Mouse (Mus musculus) ES-Bruce4 (cell line): ENCODE measurements around the gene Akr1c18. TPM values are rescaled to one million over a fixed set of nuclear protein-coding genes. Genes with fewer than 3 reads are reported as not detected.

Experiments used
- H3K27ac ChIP-seq: 2 replicates; pipeline ENCODE4 v1.5.1; 2012; ENCODE audit warnings: low read length, inconsistent platforms; ENCODE audit not compliant: insufficient read depth
- H3K27me3 ChIP-seq: 2 replicates; pipeline ENCODE4 v1.6.1; 2012; ENCODE audit warnings: mild to moderate bottlenecking, low read length, inconsistent platforms; ENCODE audit not compliant: control insufficient read depth, poor library complexity, insufficient read depth, severe bottlenecking
- H3K36me3 ChIP-seq: 2 replicates; pipeline ENCODE4 v1.6.1; 2012; ENCODE audit warnings: inconsistent platforms, mild to moderate bottlenecking, low read length, moderate library complexity; ENCODE audit not compliant: control insufficient read depth, poor library complexity, insufficient read depth, severe bottlenecking
- H3K4me1 ChIP-seq: one replicate; pipeline ENCODE4 v1.8.1; 2011; ENCODE audit warnings: low read length; ENCODE audit not compliant: control insufficient read depth, insufficient read depth
- H3K4me3 ChIP-seq: 2 replicates; pipeline ENCODE4 v1.5.1; 2011; ENCODE audit warnings: low read depth, mild to moderate bottlenecking, low read length
- H3K9ac ChIP-seq: 2 replicates; pipeline ENCODE4 v1.6.1; 2012; ENCODE audit warnings: low read depth, mild to moderate bottlenecking, inconsistent platforms; ENCODE audit not compliant: poor library complexity, severe bottlenecking
- H3K9me3 ChIP-seq: replicated peaks from 2 replicates; pipeline ENCODE4 v1.6.1; 2012; ENCODE audit warnings: mild to moderate bottlenecking, low read length, inconsistent platforms; ENCODE audit not compliant: control insufficient read depth, poor library complexity, insufficient read depth, severe bottlenecking
- CTCF ChIP-seq: IDR thresholded peaks from one replicate; pipeline ENCODE4 v1.8.1; 2011; ENCODE audit warnings: low read depth, low read length
- EP300 ChIP-seq: IDR thresholded peaks from 2 replicates; pipeline ENCODE4 v1.6.1; 2011; ENCODE audit warnings: low read depth, low read length; ENCODE audit not compliant: insufficient read depth
- POLR2A ChIP-seq: IDR thresholded peaks from one replicate; pipeline ENCODE4 v1.8.1; 2011; ENCODE audit warnings: low read length; ENCODE audit not compliant: insufficient read depth
- polyA plus RNA-seq: library from polyadenylated mRNA; stranded (reverse); fragments of >200 nt; gene quantifications from 2 replicates; pipeline ENCODE4 v1.2.4, GENCODE M21; 2011; ENCODE audit warnings: low read depth; ENCODE audit not compliant: missing spikeins, insufficient read depth, insufficient read length

Gene Akr1c18
- polyA plus RNA-seq, 1 experiment = not detected

DNA sequence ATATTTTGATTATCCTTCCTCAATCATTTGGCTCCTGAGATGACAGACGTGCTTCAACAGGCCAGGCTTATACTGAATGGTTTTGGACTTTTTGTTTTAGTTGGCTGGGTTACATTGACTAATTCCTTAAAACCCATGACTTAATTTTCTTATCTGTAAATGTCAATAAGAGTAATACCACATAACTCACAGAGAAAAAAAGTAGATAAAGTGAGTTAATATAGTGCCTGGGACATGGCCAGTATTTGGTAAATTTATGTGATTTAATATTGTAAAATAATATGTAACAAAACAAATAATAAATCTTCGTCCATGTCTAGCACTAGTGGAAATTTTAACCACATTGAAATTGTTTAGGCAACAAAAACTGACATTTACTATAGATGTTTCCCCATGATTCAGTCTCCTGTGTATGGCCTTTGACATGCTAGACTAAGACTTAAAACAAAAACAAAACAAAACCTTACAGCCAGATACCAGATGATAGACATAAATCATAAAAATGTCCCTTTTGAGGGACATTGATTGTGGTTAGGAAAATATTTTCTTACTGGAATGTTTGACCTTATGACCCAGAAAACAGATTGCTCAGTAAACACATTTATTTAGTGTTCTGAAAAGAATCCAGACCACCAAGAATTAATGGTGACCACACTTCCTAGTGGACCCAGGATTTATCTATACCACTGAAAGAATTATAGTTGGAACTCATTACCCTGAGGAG lies 31.1 kb downstream of the Akr1c18 start:
- Histone ChIP-seq H3K27me3 (no peaks in the 10 kb centered on the region), H3K36me3 (no peaks in the 10 kb centered on the region), H3K9me3 (peaks cover 3% of the 10 kb centered on the region), H3K27ac (no peak overlapping the region), H3K4me3 (no peak overlapping the region), H3K9ac (no peak overlapping the region), H3K4me1 (no peaks in the 10 kb centered on the region)
- TF ChIP-seq EP300 (no peak), POLR2A (no peak)

- Histone ChIP-seq H3K27ac (no peak overlapping the region), H3K4me1 (no peaks in the 10 kb centered on the region), H3K9me3 (no peaks in the 10 kb centered on the region), H3K36me3 (no peaks in the 10 kb centered on the region), H3K9ac (no peak overlapping the region), H3K27me3 (no peaks in the 10 kb centered on the region; the same call in 1 of the 2 replicates), H3K4me3 (no peak overlapping the region)
- TF ChIP-seq EP300 = no peak
- no peak for TF ChIP-seq POLR2A
- TF ChIP-seq CTCF = peak; percentile 69
Measured at GRCm38 (mm10) chr13:4110281-4111188, 39.9 kb downstream of the Akr1c18 start.

DNA sequence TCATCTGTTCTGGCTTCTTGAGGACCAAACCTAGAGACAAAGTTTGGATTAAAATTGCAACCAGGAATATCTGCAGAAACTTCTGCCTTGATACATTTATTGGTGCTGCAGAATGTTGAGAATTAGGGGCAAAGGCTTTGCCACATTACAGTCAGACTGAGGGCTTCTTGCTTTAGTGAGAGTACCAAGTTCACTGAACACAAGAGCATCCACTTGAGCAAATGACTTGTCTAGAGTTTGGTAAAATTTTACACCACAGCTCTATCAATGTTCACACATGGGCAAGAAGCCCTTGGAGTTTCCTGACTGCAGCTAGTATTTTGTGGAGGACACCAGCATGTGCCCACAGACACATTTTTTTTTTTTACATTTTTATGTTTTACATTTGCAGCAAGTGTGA lies 47.7 kb downstream of the Akr1c18 start:
- Histone ChIP-seq H3K9me3 (no peaks in the 10 kb centered on the region), H3K27ac (no peak overlapping the region), H3K36me3 (no peaks in the 10 kb centered on the region), H3K4me1 (no peaks in the 10 kb centered on the region), H3K4me3 (no peak overlapping the region), H3K27me3 (no peaks in the 10 kb centered on the region; the same call in 1 of the 2 replicates), H3K9ac (no peak overlapping the region)
- no peak for TF ChIP-seq CTCF
- TF ChIP-seq POLR2A = no peak
- TF ChIP-seq EP300 = no peak

GRCm38 (mm10) chr13:4101691-4102090 lies 48.8 kb downstream of the Akr1c18 start:
- TF ChIP-seq POLR2A (no peak), CTCF (no peak), EP300 (no peak)
- H3K9me3 ChIP-seq = no peaks in the 10 kb centered on the region
- H3K9ac ChIP-seq = no peak overlapping the region
- H3K4me1 ChIP-seq = no peaks in the 10 kb centered on the region
- H3K4me3 ChIP-seq = no peak overlapping the region
- no peaks in the 10 kb centered on the region; the same call in 1 of the 2 replicates for H3K27me3 ChIP-seq
- H3K36me3 ChIP-seq = no peaks in the 10 kb centered on the region
- H3K27ac ChIP-seq = no peak overlapping the region

Other genes starting within 250 kb of the Akr1c18 start
- gene Net1, start 232.4 kb downstream of the Akr1c18 start, polyA plus RNA-seq = 64.7 and 71.6 TPM in 2 replicates
- not detected in 2 replicates for gene Tubal3, start 232.4 kb downstream of the Akr1c18 start, polyA plus RNA-seq
- not detected in 2 replicates for gene Ucn3, start 205.3 kb downstream of the Akr1c18 start, polyA plus RNA-seq
- 1.4 and 1.7 TPM in 2 replicates for gene Akr1c14, start 101.6 kb downstream of the Akr1c18 start, polyA plus RNA-seq
- gene Akr1c13, start 40.5 kb upstream of the Akr1c18 start, polyA plus RNA-seq = not detected in 2 replicates
- 0.29 and 0.31 TPM in 2 replicates for gene Akr1c19, start 78.0 kb upstream of the Akr1c18 start, polyA plus RNA-seq
- not detected in 2 replicates for gene Akr1c12, start 128.8 kb upstream of the Akr1c18 start, polyA plus RNA-seq